Mouse (Mus musculus): ENCODE measurements around the gene Cd44. TPM values are rescaled to one million over a fixed set of nuclear protein-coding genes. Genes with fewer than 3 reads are reported as not detected.

The Cd44 gene
- total RNA-seq, 2 experiments from 2014 or later, result 4.1 to 5.2 TPM

GRCm38 (mm10) chr2:102829201-102829600, 72.3 kb downstream of the Cd44 start:
- peak; percentile 73 to 85 for DNase-seq (ENCODE audit: low spot score in 2 of 2)
- intact Hi-C loops (cut with DNase I), result no loop called here

- intact Hi-C loops (cut with DNase I), result no loop called here
- DNase-seq (ENCODE audit: low spot score in 2 of 2), result no peak
Measured at GRCm38 (mm10) chr2:102828381-102828780, 73.1 kb downstream of the Cd44 start.

DNA sequence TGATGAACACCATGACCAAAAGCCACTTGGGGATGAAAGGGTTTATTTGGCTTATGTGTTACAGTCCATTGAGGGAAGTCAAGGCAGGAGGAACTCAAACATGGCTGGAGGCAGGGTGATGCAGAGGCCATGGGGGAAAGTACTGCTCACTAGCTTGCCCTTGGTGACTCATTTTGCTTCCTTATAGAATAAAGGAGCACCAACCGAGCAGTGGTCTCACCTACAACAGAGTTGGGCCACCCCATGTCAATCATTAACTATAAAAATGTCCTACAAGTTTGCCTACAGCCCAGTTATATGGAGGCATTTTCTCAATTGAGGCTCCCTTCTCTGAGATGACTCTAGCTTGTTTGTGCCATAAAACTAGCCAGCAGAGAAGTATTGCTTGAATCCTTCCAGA, 73.6 kb downstream of the Cd44 start:
- DNase-seq (ENCODE audit: low spot score in 2 of 2), result no peak
- intact Hi-C loops (cut with DNase I), result no loop called here

- intact Hi-C loops (cut with DNase I), result no loop called here
- no peak for DNase-seq (ENCODE audit: low spot score in 2 of 2)
Measured at GRCm38 (mm10) chr2:102825961-102826633, 75.4 kb downstream of the Cd44 start.

DNA sequence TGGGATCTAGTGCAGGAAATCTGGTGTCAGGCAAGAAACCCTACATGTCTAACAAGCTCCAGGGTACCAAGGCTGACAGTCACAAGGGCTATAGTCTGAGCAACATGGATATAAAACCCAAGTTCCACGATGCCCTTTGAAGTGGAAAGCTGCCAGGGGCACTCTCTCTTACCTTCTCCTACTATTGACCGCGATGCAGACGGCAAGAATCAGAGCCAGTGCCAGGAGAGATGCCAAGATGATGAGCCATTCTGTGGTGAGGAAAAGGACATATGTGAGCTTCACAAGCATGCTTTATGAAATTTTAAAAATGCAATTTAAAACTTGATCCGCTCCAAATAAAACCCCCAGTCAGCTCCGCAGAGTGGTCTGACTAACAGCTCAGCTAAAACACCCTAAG, 79.4 kb downstream of the Cd44 start:
- peak; percentile 11 to 55 for DNase-seq (ENCODE audit: low spot score in 2 of 2)

DNA sequence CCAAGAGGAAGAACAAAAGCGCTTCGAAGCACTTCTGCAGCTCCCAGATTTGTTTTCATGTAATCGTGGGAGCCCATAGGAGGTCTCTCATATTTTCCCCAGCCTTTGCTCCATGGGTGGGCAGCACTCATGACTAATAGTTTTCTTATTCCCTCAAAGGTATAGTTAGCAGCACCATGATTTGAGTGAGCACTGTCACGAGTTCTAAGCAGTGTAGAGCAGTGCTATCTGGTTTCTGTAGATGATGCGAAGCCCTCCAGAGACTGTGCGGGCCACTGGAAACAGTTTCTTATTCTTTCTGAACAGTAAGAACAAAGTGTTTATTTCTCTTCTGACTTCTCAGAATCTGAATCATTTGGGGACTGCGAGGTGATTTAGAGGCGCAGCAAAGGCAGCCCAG, 80.7 kb downstream of the Cd44 start:
- DNase-seq (ENCODE audit: low spot score in 2 of 2), result no peak
- intact Hi-C loops (cut with DNase I), result no loop called here

More for the DNA sequence above, 79.4 kb downstream of the Cd44 start:
- intact Hi-C loops (cut with DNase I), result no loop called here

DNA sequence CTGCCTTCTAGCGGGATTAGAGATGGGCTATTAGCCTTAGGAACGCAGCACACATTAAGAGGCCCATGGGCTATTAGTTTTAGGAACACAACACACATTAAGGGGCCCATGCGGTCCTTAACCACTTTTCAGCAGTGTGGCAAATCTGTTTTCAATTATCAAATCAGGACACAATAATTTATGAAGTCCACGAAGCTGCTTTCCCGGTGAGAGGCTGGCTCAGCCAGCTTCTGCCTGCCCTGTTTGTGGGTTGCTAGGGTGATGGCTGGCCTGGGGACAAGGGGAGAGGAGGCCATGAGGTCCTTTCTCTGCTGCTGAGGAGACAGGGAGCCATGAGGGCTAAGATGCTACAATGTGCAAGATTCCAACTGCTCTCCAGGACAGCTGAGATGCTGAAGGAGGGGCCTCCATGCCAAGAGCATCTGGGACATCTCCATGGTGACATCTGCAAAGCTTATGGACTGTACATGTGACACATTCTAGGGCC, 81.2 kb downstream of the Cd44 start:
- intact Hi-C loops (cut with DNase I), result no loop called here
- DNase-seq (ENCODE audit: low spot score in 2 of 2), result peak; percentile 4 to 7

GRCm38 (mm10) chr2:102815289-102815809, 86.1 kb downstream of the Cd44 start:
- no peak for DNase-seq (ENCODE audit: low spot score in 2 of 2)
- intact Hi-C loops (cut with DNase I), result no loop called here

- no peak for DNase-seq (ENCODE audit: low spot score in 2 of 2)
- intact Hi-C loops (cut with DNase I), result no loop called here
Measured at GRCm38 (mm10) chr2:102812756-102813155, 88.7 kb downstream of the Cd44 start.

DNA sequence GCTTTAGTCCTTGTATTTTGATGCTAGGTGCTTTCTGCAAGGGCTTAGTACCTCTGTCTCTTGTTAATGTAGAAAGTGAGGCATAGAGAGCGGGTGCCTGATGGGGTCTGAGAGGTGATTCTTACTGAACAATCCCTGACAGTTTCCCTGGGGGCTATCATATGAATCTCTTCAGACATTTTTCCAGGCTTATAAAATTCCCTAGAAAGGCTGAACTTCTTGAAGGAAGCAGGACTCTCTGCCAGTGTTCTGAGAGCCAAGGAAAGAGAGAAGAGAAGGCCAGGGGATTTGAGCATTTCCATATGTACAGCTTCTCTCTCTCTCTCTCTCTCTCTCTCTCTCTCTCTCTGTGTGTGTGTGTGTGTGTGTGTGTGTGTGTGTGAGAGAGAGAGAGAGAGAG, 92.0 kb downstream of the Cd44 start:
- DNase-seq (ENCODE audit: low spot score in 2 of 2), result no peak

DNA sequence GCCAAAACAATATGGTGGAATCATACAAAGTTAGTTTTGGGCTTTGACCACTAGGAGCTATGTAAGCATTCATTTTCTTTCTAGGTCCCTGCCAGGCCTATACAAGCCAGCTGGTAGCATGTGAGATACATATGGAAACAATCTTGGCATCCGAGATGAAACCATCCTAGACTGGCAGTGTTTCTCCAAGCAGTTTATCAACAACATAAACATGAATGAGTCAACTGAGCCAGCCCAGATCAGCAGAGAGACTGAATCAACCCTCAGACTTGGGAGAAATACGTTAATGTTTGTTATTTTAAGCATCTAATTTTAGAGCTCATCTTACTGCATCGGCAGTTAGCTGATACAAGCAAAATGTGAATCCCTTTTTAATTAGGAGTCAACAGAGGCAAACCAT, 93.8 kb downstream of the Cd44 start:
- no peak for DNase-seq (ENCODE audit: low spot score in 2 of 2)
- intact Hi-C loops (cut with DNase I), result loop anchor here (10.0 kb wide), 1 partner anchor 537 kb away; no protein-coding TSS in a partner anchor

More for the DNA sequence above, 92.0 kb downstream of the Cd44 start:
- intact Hi-C loops (cut with DNase I), result loop anchor here (10.0 kb wide), 1 partner anchor 535 kb away; no protein-coding TSS in a partner anchor

DNA sequence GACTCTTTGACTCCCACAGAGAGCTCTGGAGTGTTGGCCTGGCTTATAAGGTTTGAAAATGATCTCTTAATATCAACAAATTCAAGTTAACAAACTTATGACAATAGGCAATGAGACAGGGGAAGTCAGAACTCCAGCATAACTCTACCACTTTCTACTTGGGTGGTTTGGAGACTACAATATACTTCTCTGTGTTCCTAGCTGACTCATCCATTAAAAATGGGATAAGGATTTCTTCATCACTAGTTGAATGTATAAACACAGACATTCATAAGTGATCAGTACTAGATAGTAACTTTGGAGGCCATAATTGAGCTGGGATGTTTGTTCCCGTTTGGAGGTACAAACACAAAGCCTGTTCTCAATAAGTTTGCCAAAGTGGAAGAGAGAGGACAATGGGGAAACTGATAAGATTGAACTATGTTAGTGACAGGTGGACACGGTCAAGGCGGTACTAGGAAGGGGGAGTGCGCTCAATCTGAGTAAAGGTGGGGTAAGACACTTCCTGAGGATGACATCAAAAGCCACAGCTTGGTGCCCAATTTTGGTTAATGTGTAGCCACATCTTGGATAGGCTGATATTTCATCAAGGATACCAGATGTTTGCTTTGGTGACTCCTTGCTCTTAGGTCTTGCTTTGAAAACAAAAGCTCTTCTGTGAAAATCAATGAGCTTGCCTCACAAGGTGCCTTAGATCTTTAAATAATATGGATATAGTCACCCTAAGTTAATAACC, 95.5 kb downstream of the Cd44 start:
- intact Hi-C loops (cut with DNase I), result loop anchor here (2.0 to 10.0 kb wide), 2 partner anchors 213 to 539 kb away; no protein-coding TSS in a partner anchor
- no peak for DNase-seq (ENCODE audit: low spot score in 2 of 2)

DNA sequence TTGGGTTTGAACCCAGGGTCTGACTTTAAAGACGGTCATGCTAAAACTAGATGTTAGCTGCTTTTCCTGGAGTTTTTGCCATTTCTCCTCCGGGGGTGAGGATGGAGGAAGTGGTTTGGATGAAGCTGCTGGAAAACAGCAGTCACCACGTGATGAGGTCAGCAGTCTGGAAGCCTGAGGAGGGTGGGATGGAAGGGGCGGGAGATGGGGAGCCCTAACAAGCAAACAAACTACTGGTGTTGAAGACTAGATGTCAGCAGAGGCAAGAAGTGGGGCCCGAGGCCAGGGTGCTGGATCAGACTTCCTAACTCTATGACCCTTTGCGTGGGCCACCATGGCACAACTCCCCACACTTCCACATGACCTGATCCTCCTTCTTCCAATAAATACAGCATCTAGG, 96.2 kb downstream of the Cd44 start:
- no peak for DNase-seq (ENCODE audit: low spot score in 2 of 2)
- intact Hi-C loops (cut with DNase I), result loop anchor here (2.0 to 10.0 kb wide), 2 partner anchors 214 to 540 kb away; no protein-coding TSS in a partner anchor

DNA sequence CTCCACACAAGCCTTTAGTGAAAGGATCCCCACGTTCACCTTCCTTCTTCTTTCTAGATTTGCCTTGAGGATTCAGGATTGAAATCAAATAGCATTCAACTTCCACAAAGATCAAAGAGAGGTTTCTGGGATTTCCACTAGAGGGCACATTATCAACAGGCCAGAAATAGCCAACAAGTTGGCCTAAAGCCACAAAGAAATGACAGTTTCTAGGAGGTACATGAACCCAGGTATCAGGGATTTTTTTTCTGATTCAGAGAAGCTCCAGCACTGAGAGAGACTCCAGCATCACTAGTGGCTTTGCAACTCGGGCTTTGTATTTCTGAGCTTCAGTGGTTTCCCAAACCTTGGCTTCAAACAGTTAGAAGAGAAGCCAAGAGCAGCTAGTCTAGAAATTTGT, 97.4 kb downstream of the Cd44 start:
- peak; percentile 31 to 51 for DNase-seq (ENCODE audit: low spot score in 2 of 2)
- intact Hi-C loops (cut with DNase I), result loop anchor here (2.0 to 10.0 kb wide), 3 partner anchors 215 to 541 kb away; partner anchors contain the start of genes Apip and Pdhx

DNA sequence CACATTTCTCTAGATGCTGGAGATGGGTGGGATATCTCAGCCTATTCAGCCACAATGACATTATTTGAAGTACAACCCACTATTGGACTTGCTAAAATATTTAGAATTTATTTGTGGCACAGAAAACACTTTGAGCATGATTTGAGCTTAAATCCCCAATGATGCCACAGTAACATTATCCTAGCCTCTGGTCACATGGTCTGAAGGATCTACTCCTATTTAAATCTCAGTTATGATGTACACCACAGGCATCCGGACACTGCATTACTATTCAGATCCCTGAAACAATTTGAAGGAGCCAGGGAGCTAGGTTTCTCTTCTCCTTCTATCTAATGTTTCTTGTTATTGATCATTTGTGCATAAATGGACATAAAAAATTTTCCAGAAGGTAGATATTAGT, 99.6 kb downstream of the Cd44 start:
- intact Hi-C loops (cut with DNase I), result loop anchor here (5.0 to 10.0 kb wide), 2 partner anchors 270 to 543 kb away; partner anchors contain the start of genes Apip and Pdhx
- no peak for DNase-seq (ENCODE audit: low spot score in 2 of 2)

- intact Hi-C loops (cut with DNase I), result no loop called here
Measured at GRCm38 (mm10) chr2:102798149-102798548, 103.3 kb downstream of the Cd44 start.

GRCm38 (mm10) chr2:102795034-102795433, 106.4 kb downstream of the Cd44 start:
- intact Hi-C loops (cut with DNase I), result no loop called here
- no peak for DNase-seq (ENCODE audit: low spot score in 2 of 2)

More at GRCm38 (mm10) chr2:102798149-102798548, 103.3 kb downstream of the Cd44 start:
- no peak for DNase-seq (ENCODE audit: low spot score in 2 of 2)

DNA sequence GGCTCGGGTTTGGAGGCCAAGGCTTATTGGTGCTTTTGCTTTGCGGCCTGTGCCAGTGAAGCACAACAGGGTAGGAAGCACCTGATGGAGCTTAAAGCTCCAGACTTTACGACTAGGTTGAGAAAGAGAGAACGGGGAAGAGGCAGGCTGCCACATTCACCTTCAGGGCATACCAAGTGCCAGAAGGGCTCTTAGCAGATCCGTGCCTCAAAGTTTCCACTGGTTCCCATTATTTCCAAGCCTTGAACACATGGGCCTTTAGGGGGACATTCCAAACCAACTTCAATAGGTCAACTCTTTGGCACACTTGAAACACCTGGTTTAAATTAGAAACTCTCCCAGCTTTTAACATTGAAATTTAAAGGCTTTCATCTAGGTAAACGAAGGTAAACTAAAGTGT, 108.7 kb downstream of the Cd44 start:
- DNase-seq (ENCODE audit: low spot score in 2 of 2), result no peak
- intact Hi-C loops (cut with DNase I), result no loop called here

DNA sequence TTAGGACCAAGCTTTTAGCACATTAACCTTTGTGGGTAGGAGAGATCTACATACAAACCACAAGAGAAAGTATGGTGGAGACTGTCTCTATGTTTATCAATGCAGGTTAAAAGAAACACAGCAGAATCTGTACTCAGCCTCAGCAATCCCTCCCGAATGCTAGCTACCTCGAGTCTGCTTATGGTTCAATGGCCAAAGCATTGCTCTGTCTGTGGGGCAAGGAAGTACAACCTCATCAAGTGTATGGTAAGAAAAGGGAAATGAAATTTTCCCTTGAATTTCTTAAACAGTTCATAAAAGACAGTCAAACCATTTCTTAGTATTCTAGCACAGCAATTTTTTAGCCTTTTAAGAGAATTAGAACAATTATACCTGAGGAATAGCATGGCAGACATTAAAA, 109.8 kb downstream of the Cd44 start:
- DNase-seq (ENCODE audit: low spot score in 2 of 2), result no peak
- intact Hi-C loops (cut with DNase I), result no loop called here

DNA sequence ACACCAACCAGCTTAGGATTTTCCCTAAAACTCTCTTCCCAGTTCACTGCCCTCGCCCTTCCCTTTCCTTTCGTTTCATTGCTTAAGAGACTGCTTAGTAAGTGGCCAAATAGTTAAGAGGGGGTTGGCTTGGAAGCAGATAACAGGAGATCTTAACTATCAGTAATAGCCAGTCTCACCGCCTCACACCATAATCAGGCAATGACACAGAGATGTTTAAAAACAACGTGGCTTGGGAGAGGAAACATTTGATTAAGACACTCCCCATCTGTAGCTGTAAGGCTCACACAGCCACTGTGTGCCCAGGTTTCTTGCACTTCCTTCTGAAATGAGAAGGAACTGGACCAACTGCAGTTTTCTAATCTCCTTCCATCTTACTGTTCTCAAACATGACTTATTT, 115.8 kb downstream of the Cd44 start:
- intact Hi-C loops (cut with DNase I), result no loop called here

More for the DNA sequence above, 115.8 kb downstream of the Cd44 start:
- DNase-seq (ENCODE audit: low spot score in 2 of 2), result no peak
